Mouse (Mus musculus) forebrain, embryonic 14.5 days (tissue): ENCODE measurements at regions not wholly inside any gene's neighbourhood (a gene's known extent, or its start where the extent isn't known, plus 50 kb on each side); places are given as distances from the start of the nearest gene placed in this dataset.
A peak's percentile ranks its signal among the peaks of the same experiment; 100 is the strongest.

ENCODE experiments used
- ATAC-seq: fragments of 200-750 bp; cut with Nextera tagmentation; 2 replicates; pipeline ENCODE4 v1.8.0; 2017; ENCODE audit warnings: mild to moderate bottlenecking, moderate library complexity
- DNase-seq: peaks from one replicate; pipeline ENCODE4 v3.0.0-alpha.2; 2015; ENCODE audit warnings: low spot score
- H3K27ac ChIP-seq: fragments of 300-500 bp; sonication (generic); 2 replicates; pipeline ENCODE4 v1.5.1; 2014; ENCODE audit warnings: low read depth, mild to moderate bottlenecking, control low read depth, low read length, moderate library complexity
- H3K27me3 ChIP-seq: fragments of 300-500 bp; sonication (generic); replicated peaks from 2 replicates; pipeline ENCODE4 v1.6.1; 2014; ENCODE audit warnings: low read length, control low read depth, mixed read lengths; ENCODE audit not compliant: control insufficient read depth, insufficient read depth
- H3K36me3 ChIP-seq: fragments of 300-500 bp; sonication (generic); 2 replicates; pipeline ENCODE4 v1.6.1; 2014; ENCODE audit warnings: low read length, control low read depth; ENCODE audit not compliant: control insufficient read depth, insufficient read depth
- H3K4me1 ChIP-seq: fragments of 300-500 bp; sonication (generic); 2 replicates; pipeline ENCODE4 v1.6.1; 2014; ENCODE audit warnings: antibody characterized with exemption, low read length, control low read depth; ENCODE audit not compliant: control insufficient read depth, insufficient read depth
- H3K4me2 ChIP-seq: fragments of 300-500 bp; sonication (generic); 2 replicates; pipeline ENCODE4 v1.6.1; 2014; ENCODE audit warnings: mild to moderate bottlenecking, control low read depth, low read length
- H3K4me3 ChIP-seq: fragments of 300-500 bp; sonication (generic); 2 replicates; pipeline ENCODE4 v1.5.1; 2014; ENCODE audit warnings: low read depth, low read length, control low read depth
- H3K9ac ChIP-seq: fragments of 300-500 bp; sonication (generic); 2 replicates; pipeline ENCODE4 v1.6.1; 2014; ENCODE audit warnings: mild to moderate bottlenecking, low read length, control low read depth, moderate library complexity
- H3K9me3 ChIP-seq: fragments of 300-500 bp; sonication (generic); replicated peaks from 2 replicates; pipeline ENCODE4 v1.6.1; 2016; ENCODE audit warnings: low read length, control low read depth, mixed read lengths; ENCODE audit not compliant: control insufficient read depth
- WGBS: fragments of 180-500 bp; shearing (Covaris S2); extraction: QIAGEN DNeasy Blood & Tissue Kit; methylation state at CpG from one replicate; pipeline ENCODE4 v1.1.7; 2014; 5-methylcytosine and 5-hydroxymethylcytosine counted together

DNA sequence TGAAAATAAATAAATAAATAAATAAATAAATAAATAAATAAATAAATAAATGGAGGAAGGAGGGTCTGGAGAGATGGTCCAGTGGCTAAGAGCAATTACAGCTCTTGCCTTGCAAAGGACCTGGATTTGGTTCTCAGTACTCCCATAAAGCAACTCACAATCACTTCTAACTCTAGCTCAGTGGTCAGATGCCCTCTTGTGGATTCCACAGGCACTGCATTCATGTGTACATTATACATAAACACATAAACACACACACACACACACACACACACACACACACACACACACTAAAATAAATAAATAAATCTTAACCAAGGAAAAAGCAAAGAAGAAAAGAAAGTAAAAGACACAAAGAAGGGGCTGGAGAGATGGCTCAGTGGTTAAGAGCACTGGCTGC lies 74.2 kb upstream of the Dhx40 start:
- H3K9me3 ChIP-seq: no peaks in the 10 kb centered on the region
- DNase-seq (no peak), ATAC-seq (no peak)
- no peak overlapping the region for H3K27ac ChIP-seq
- no peaks in the 10 kb centered on the region for H3K27me3 ChIP-seq
- H3K4me1 ChIP-seq: no peaks in the 10 kb centered on the region
- no peak overlapping the region for H3K9ac ChIP-seq
- no peak overlapping the region for H3K4me3 ChIP-seq
- no peak overlapping the region for H3K4me2 ChIP-seq
- H3K36me3 ChIP-seq: no peaks in the 10 kb centered on the region

GRCm38 (mm10) chr11:86879356-86879905 lies 71.9 kb upstream of the Dhx40 start:
- Histone ChIP-seq H3K9me3 (no peaks in the 10 kb centered on the region), H3K27ac (no peak overlapping the region), H3K27me3 (no peaks in the 10 kb centered on the region), H3K4me1 (no peaks in the 10 kb centered on the region), H3K36me3 (no peaks in the 10 kb centered on the region), H3K4me3 (no peak overlapping the region), H3K4me2 (no peak overlapping the region), H3K9ac (no peak overlapping the region)
- no peak for ATAC-seq
- WGBS: 69% methylated on average over 6 of the region's 6 CpGs
- no peak for DNase-seq

DNA sequence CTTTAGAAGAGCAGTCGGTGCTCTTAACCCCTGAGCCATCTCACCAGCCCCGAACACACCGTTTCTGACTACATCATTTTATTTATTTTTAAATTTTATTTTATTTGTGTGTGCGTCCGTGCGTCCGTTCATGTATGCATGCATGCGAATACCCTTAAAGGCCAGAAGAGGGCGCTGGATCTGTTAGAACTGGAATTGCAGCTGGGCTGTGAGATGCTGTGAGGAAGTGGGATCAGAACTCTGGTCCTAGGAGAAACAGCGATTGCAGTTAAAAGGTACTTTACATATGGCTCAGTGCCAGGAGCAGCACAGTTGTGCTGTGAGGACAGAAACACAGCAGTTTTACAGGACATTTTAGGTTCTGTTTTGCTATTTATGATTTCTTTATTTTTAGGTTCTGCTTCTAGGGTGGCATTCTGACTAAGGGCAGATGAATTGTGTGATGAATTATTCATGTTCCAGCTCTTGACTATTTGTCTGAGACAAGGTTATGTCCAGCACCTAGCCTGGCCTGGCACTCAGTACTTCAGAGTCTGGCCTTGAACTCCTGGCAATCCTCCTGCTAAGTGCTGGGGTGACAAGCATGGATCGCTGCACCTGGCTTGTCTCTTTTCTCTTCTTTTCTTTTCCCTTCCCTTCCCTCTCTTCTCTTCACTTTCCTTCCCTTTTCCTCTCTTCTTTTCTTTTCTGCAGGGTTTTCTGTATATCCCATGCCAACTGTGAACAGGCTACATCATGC lies 71.0 kb upstream of the Dhx40 start:
- Histone ChIP-seq H3K27ac (no peak overlapping the region), H3K4me2 (no peak overlapping the region), H3K4me1 (0 out of 2 replicates have a peak, but pooled peaks cover 3% of the 10 kb centered on the region), H3K4me3 (no peak overlapping the region), H3K9ac (no peak overlapping the region), H3K27me3 (no peaks in the 10 kb centered on the region), H3K9me3 (no peaks in the 10 kb centered on the region), H3K36me3 (no peaks in the 10 kb centered on the region)
- ATAC-seq: no peak
- 84% methylated on average over 11 of the region's 11 CpGs for WGBS
- DNase-seq: no peak

DNA sequence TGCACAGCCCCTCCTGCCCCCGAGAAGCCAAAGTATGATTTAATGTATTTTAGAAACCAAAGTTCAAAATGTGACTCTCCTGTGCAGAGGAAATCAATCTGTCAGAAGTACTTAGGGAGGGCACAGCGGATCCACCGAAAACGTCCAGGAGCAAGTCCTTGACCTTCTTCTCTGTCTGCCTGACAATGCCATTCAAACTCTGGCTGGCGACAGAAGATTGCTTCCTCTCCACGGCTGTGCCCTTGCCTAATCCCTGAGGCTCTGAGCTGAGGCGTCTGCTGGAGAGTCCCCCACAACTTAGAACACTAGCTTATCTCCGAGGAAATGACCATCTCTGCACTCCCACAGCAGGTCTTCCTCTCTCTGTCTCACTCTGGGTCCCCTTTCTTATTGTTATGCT lies 69.0 kb upstream of the Dhx40 start:
- Histone ChIP-seq H3K9me3 (no peaks in the 10 kb centered on the region), H3K36me3 (no peaks in the 10 kb centered on the region), H3K4me2 (no peak overlapping the region), H3K27me3 (no peaks in the 10 kb centered on the region), H3K9ac (no peak overlapping the region), H3K4me1 (peaks cover 10% of the 10 kb centered on the region; the same call in 1 of the 2 replicates), H3K27ac (no peak overlapping the region), H3K4me3 (no peak overlapping the region)
- ATAC-seq (no peak), DNase-seq (no peak)
- 58% methylated on average over 8 of the region's 8 CpGs for WGBS

DNA sequence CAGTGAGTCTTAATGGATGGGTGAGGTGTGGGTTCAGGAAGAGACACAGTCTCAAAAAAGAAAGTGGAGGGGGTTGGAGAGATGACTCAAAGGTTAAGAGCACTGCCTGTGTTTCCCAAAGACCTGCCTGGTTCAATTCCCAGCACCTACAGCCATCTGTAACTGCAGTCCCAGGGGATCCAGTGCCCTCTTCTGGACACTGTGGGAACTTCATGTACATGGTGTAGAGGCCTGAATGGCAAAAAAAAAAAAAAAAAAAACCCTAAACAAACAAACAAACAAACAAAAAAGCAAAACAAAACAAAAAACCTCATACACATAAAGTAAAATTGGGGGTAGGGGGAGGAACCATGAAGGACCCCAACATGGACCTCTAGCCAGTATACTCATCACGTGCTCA lies 68.2 kb upstream of the Dhx40 start:
- Histone ChIP-seq H3K27ac (no peak overlapping the region), H3K4me2 (no peak overlapping the region), H3K9me3 (no peaks in the 10 kb centered on the region), H3K4me1 (peaks cover 10% of the 10 kb centered on the region; the same call in 1 of the 2 replicates), H3K27me3 (no peaks in the 10 kb centered on the region), H3K36me3 (no peaks in the 10 kb centered on the region), H3K4me3 (no peak overlapping the region), H3K9ac (no peak overlapping the region)
- WGBS: 93% methylated on average over 1 of the region's 1 CpGs
- DNase-seq: no peak
- no peak for ATAC-seq

DNA sequence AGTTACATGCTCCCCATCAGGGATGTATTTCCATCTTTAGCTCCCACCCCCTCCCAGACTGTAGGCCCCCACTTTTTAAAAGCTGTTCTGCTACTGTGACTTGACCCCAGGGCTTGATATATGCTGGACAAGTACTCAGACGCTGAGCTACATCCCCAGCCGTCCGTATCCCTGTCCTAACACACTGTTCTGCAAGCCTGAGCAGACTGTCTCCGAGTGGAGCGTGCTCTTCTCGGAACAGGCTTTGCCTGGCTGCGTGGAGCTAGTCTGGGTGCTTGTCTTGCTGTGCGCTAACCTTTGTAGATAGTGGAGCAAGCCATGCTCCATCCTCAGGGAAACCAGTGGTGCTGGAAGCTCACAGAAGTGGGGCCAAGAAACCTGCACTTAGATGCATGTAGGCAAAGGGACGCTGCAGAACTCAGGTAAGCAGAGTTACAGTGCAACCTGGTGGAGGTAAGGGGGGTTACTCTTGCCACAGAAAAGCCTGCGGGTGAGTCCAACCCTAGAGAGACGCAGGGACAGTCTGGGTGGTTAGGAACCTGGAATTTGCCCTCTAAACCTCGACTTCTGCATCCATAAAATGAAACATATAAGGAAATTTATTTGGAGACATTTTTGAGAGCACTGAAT lies 67.2 kb upstream of the Dhx40 start:
- whole genome bisulfite sequencing: 73% methylated on average over 12 of the region's 12 CpGs
- H3K4me1 ChIP-seq: peaks cover 10% of the 10 kb centered on the region; the same call in 1 of the 2 replicates
- DNase-seq (peak; percentile 46), ATAC-seq (no peak)
- no peaks in the 10 kb centered on the region for H3K9me3 ChIP-seq
- no peak overlapping the region for H3K9ac ChIP-seq
- H3K27ac ChIP-seq: no peak overlapping the region
- H3K36me3 ChIP-seq: no peaks in the 10 kb centered on the region
- H3K4me2 ChIP-seq: no peak overlapping the region
- no peak overlapping the region for H3K4me3 ChIP-seq
- no peaks in the 10 kb centered on the region for H3K27me3 ChIP-seq

DNA sequence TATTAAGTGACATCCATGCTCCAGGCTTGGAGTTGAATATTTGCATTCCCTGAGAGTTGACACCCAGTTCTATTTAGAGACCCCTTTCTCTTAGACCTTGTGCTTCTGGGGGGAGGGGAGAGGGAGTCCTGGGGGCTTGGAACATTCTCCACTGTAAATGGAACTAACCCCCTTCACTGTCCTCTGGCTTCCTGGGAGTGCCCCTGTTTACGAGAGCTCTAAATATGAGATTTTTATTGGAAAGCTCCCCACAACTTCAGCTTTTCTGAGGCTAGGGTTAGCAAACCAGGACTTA lies 65.8 kb upstream of the Dhx40 start:
- H3K9me3 ChIP-seq: no peaks in the 10 kb centered on the region
- WGBS: 24% methylated on average over 1 of the region's 1 CpGs
- no peak overlapping the region for H3K4me2 ChIP-seq
- DNase-seq (no peak), ATAC-seq (no peak; the same call in 1 of the 2 replicates)
- no peak overlapping the region for H3K4me3 ChIP-seq
- no peak overlapping the region for H3K9ac ChIP-seq
- H3K27ac ChIP-seq: peak overlapping the region; percentile 22; the same call in 1 of the 2 replicates
- no peaks in the 10 kb centered on the region for H3K27me3 ChIP-seq
- no peaks in the 10 kb centered on the region for H3K36me3 ChIP-seq
- H3K4me1 ChIP-seq: peaks cover 10% of the 10 kb centered on the region; the same call in 1 of the 2 replicates

DNA sequence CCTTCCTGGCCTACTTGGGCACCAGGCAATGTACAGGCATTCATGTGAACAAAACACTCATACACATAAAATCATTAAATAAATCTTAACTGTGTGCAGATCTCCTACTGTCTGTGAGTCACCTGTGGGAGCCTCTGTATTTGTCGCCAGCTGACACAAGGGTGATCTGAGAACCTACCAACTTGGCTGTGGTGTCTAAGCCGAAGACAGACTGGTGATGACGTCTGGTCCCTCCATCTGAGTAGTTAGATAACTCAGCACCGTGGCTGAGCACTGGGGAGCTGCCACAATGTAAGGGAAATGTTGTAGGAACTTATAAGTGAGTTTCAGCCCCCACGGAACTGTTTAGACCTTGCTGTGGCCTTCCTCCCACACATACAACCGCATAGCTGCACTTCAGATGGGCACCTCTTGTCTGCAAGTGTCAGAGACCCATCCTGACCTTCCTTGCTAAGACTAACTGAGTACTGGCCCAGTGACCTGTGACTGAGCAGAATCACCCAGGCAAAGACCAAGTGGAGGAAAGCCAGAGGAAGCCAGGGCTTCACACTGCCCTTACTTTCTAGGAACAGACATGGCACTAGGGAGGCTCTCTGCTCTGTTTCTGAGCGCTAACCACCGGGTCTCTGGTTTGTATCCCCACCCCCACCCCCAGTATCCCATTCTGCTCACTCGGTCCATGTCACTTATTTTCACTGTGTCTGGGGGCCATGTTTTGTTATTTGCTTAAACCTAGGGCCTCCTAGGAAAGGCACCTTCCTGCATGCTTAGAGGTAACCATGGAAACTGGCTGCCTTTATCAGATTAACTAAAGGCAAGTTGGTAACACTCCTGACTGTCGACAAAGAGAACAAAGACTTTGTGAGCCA lies 65.2 kb upstream of the Dhx40 start:
- H3K36me3 ChIP-seq: no peaks in the 10 kb centered on the region
- peak; percentile 72 for DNase-seq
- H3K9me3 ChIP-seq: no peaks in the 10 kb centered on the region
- peak overlapping the region; percentile 22; the same call in 1 of the 2 replicates for H3K27ac ChIP-seq
- WGBS: 57% methylated on average over 10 of the region's 10 CpGs
- H3K27me3 ChIP-seq: no peaks in the 10 kb centered on the region
- H3K4me3 ChIP-seq: no peak overlapping the region
- H3K9ac ChIP-seq: no peak overlapping the region
- peaks cover 10% of the 10 kb centered on the region; the same call in 1 of the 2 replicates for H3K4me1 ChIP-seq
- no peak overlapping the region for H3K4me2 ChIP-seq
- ATAC-seq: 0 out of 2 replicates have a peak, but pooled peaks have one; percentile 32
